Mouse (Mus musculus): ENCODE data around the gene Mrpl10. TPM values are rescaled to one million over a fixed set of nuclear protein-coding genes. Genes with fewer than 3 reads are reported as not detected.

Gene Mrpl10
- total and polyA plus RNA-seq, 3 experiments, result 104 to 132 (median 119) TPM

GRCm38 (mm10) chr11:97021121-97021765, 20.1 kb upstream of the Mrpl10 start (continued):
- TF ChIP-seq TBP (conservative IDR thresholded peaks at IDR 0.05; ENCODE audit: low read depth, low read length) (no peak), MAZ (IDR thresholded peaks at IDR 0.05; ENCODE audit: low read depth, low read length) (0 out of 2 replicates have a peak, but pooled peaks have one; percentile 47), SMC3 (IDR thresholded peaks at IDR 0.05; ENCODE audit: low read depth, low read length) (no peak), MAFK (IDR thresholded peaks at IDR 0.05; ENCODE audit: insufficient replicate concordance, low read length) (no peak), IRF4 (IDR thresholded peaks at IDR 0.05; ENCODE audit: low read depth, low read length) (no peak), UBTF (IDR thresholded peaks at IDR 0.05; ENCODE audit: low read depth, low read length) (peak; percentile 32), CTCF (conservative IDR thresholded peaks at IDR 0.05 in 1 of 2, IDR thresholded peaks at IDR 0.05 in 1 of 2; ENCODE audit: low read depth in 2 of 2, low read length in 2 of 2) (no peak), EP300 (IDR thresholded peaks at IDR 0.05; ENCODE audit: low read length) (no peak)

- peak; percentile 86 for DNase-seq (ENCODE audit: extremely low read depth)
- dilution Hi-C loops (cut with MboI; ENCODE audit: extremely low pct_ligation_motif_present, extremely low pct_unique_long_range_greater_than_20kb, low sequenced_read_pairs), result no loop called here
- H3K4me3 ChIP-seq (replicated peaks in 1 of 3; ENCODE audit: low read depth in 2 of 3, low read length in 2 of 3, poor library complexity in 1 of 3), result peak overlapping the region; percentile 63 to 99 (median 64)
- H3K27ac ChIP-seq (ENCODE audit: insufficient read depth, low read depth), result peak overlapping the region; percentile 83
- H3K4me2 ChIP-seq (ENCODE audit: insufficient read depth, low read depth, poor library complexity, severe bottlenecking), result peak overlapping the region; percentile 70
- H3K27me3 ChIP-seq (replicated peaks), result peaks cover 22% of the 10 kb centered on the region
- peak overlapping the region; percentile 65 for H3K9ac ChIP-seq (ENCODE audit: insufficient read depth, low read depth)
- peaks cover 10 to 58% of the 10 kb centered on the region in 2 experiments for H3K4me1 ChIP-seq (ENCODE audit: control insufficient read depth in 1 of 2, insufficient read depth in 2 of 2)
- peaks cover 10 to 32% of the 10 kb centered on the region in 2 experiments for H3K36me3 ChIP-seq (replicated peaks in 1 of 2; ENCODE audit: control insufficient read depth in 1 of 2, insufficient read depth in 1 of 2, low read length in 1 of 2)
- in situ Hi-C loops (cut with MboI; ENCODE audit: low pct_ligation_motif_present, low pct_unique_long_range_greater_than_20kb, low sequenced_read_pairs), result loop anchor here (5.0 kb wide), 2 partner anchors 35 to 105 kb away; partner anchors contain the start of gene Cdk5rap3
- H3K79me2 ChIP-seq (replicated peaks; ENCODE audit: control insufficient read depth, extremely low read depth, insufficient read depth, poor library complexity, severe bottlenecking), result peaks cover 52% of the 10 kb centered on the region
- H3K9me3 ChIP-seq (replicated peaks; ENCODE audit: low read length), result no peaks in the 10 kb centered on the region
- TF ChIP-seq ZMIZ1 (IDR thresholded peaks at IDR 0.05; ENCODE audit: low read depth, low read length) (0 out of 2 replicates have a peak, but pooled peaks have one; percentile 18), SIN3A (IDR thresholded peaks at IDR 0.05; ENCODE audit: low read length) (peak; percentile 91), SMC3 (IDR thresholded peaks at IDR 0.05; ENCODE audit: low read depth, low read length) (peak; percentile 98), JUN (IDR thresholded peaks at IDR 0.05; ENCODE audit: insufficient read depth, low read depth, low read length) (no peak), RAD21 (IDR thresholded peaks at IDR 0.05; ENCODE audit: low read depth, low read length) (peak; percentile 96), USF1 (IDR thresholded peaks at IDR 0.05; ENCODE audit: low read depth, low read length) (no peak; the same call in 1 of the 2 replicates), MXI1 (IDR thresholded peaks at IDR 0.05; ENCODE audit: low read depth, low read length) (peak; percentile 87), ELF1 (IDR thresholded peaks at IDR 0.05; ENCODE audit: low read depth, low read length) (no peak; the same call in none of the 2 replicates), ZC3H11A (IDR thresholded peaks at IDR 0.05; ENCODE audit: low read depth, low read length) (peak; percentile 90), CHD1 (IDR thresholded peaks at IDR 0.05; ENCODE audit: low read depth, low read length) (peak; percentile 41; the same call in 1 of the 2 replicates), NRF1 (IDR thresholded peaks at IDR 0.05; ENCODE audit: low read depth, low read length) (peak; percentile 27; the same call in 1 of the 2 replicates), ZNF384 (IDR thresholded peaks at IDR 0.05; ENCODE audit: low read depth, low read length) (no peak), EP300 (IDR thresholded peaks at IDR 0.05; ENCODE audit: low read length) (no peak), MAX (IDR thresholded peaks at IDR 0.05; ENCODE audit: low read length) (peak; percentile 79), ZKSCAN1 (IDR thresholded peaks at IDR 0.05; ENCODE audit: borderline replicate concordance, low read depth, low read length) (no peak), UBTF (IDR thresholded peaks at IDR 0.05; ENCODE audit: low read depth, low read length) (peak; percentile 25; the same call in 1 of the 2 replicates), MAZ (IDR thresholded peaks at IDR 0.05; ENCODE audit: low read depth, low read length) (peak; percentile 90), HCFC1 (IDR thresholded peaks at IDR 0.05; ENCODE audit: low read depth, low read length) (peak; percentile 3; the same call in 1 of the 2 replicates), POLR2A (IDR thresholded peaks at IDR 0.05; ENCODE audit: low read depth, low read length) (peak; percentile 58; the same call in 1 of the 2 replicates), ETS1 (conservative IDR thresholded peaks at IDR 0.05; ENCODE audit: low read depth, low read length) (peak; percentile 25; the same call in 1 of the 2 replicates), CHD2 (IDR thresholded peaks at IDR 0.05; ENCODE audit: low read length) (no peak), BHLHE40 (IDR thresholded peaks at IDR 0.05; ENCODE audit: low read depth, low read length) (peak; percentile 74), MEF2A (IDR thresholded peaks at IDR 0.05; ENCODE audit: borderline replicate concordance, low read depth, low read length) (peak; percentile 71), KAT2A (IDR thresholded peaks at IDR 0.05; ENCODE audit: insufficient replicate concordance, low read length) (no peak), RCOR1 (conservative IDR thresholded peaks at IDR 0.05; ENCODE audit: low read depth, low read length) (no peak), IRF4 (IDR thresholded peaks at IDR 0.05; ENCODE audit: low read depth, low read length) (peak; percentile 62), USF2 (conservative IDR thresholded peaks at IDR 0.05; ENCODE audit: low read depth, low read length) (no peak), TCF12 (IDR thresholded peaks at IDR 0.05; ENCODE audit: low read depth, low read length) (peak; percentile 53), TBP (conservative IDR thresholded peaks at IDR 0.05; ENCODE audit: low read depth, low read length) (0 out of 2 replicates have a peak, but pooled peaks have one; percentile 34), CTCF (conservative IDR thresholded peaks at IDR 0.05 in 1 of 2, IDR thresholded peaks at IDR 0.05 in 1 of 2; ENCODE audit: low read depth in 2 of 2, low read length in 2 of 2) (peak in 1 of 2 experiments; percentile 94), POLR2AphosphoS2 (IDR thresholded peaks at IDR 0.05; ENCODE audit: low read depth, low read length) (no peak; the same call in 1 of the 2 replicates), E2F4 (IDR thresholded peaks at IDR 0.05; ENCODE audit: insufficient replicate concordance, low read depth, low read length) (no peak)
Measured at GRCm38 (mm10) chr11:97021873-97022484, 19.4 kb upstream of the Mrpl10 start.
